Mouse (Mus musculus) lung, embryonic 15.5 days (tissue): Measurements from ENCODE around the gene Nms. TPM values are rescaled to one million over a fixed set of nuclear protein-coding genes. Genes with fewer than 3 reads are reported as not detected.

Experiments used
- ATAC-seq: fragments of 200-750 bp; cut with Nextera tagmentation; 2 replicates; pipeline ENCODE4 v1.8.0; 2017; ENCODE audit warnings: moderate number of reproducible peaks, borderline replicate concordance; ENCODE audit not compliant: low FRiP score, low TSS enrichment; ENCODE audit errors: extremely low read depth
- H3K27ac ChIP-seq: fragments of 300-500 bp; sonication (generic); 2 replicates; pipeline ENCODE4 v1.5.1; 2015; ENCODE audit warnings: moderate library complexity, mild to moderate bottlenecking, inconsistent platforms
- H3K27me3 ChIP-seq: fragments of 300-500 bp; sonication (generic); 2 replicates; pipeline ENCODE4 v1.6.1; 2015; ENCODE audit warnings: inconsistent platforms
- H3K36me3 ChIP-seq: fragments of 300-500 bp; sonication (generic); 2 replicates; pipeline ENCODE4 v1.6.1; 2015; ENCODE audit warnings: inconsistent platforms
- H3K4me1 ChIP-seq: fragments of 300-500 bp; sonication (generic); 2 replicates; pipeline ENCODE4 v1.6.1; 2015; ENCODE audit warnings: inconsistent platforms
- H3K4me2 ChIP-seq: fragments of 300-500 bp; sonication (generic); 2 replicates; pipeline ENCODE4 v1.6.1; 2015; ENCODE audit warnings: inconsistent platforms, mild to moderate bottlenecking, moderate library complexity
- H3K4me3 ChIP-seq: fragments of 300-500 bp; sonication (generic); 2 replicates; pipeline ENCODE4 v1.5.1; 2015; ENCODE audit warnings: mild to moderate bottlenecking, inconsistent platforms
- H3K9ac ChIP-seq: fragments of 300-500 bp; sonication (generic); 2 replicates; pipeline ENCODE4 v1.6.1; 2015; ENCODE audit warnings: inconsistent platforms
- H3K9me3 ChIP-seq: fragments of 300-500 bp; sonication (generic); 2 replicates; pipeline ENCODE4 v1.6.1; 2016; ENCODE audit warnings: inconsistent platforms
- WGBS: fragments of 180-500 bp; shearing (Covaris S2); methylation state at CpG from one replicate; pipeline ENCODE4 v1.1.7; 2015; 5-methylcytosine and 5-hydroxymethylcytosine counted together
- polyA plus RNA-seq: library from polyadenylated mRNA; unstranded; fragments of >200 nt; fragmentation: Nextera tagmentation; extraction: Ambion mirVana; gene quantifications from 2 replicates; pipeline ENCODE4 v1.2.1, GENCODE M21; 2015

Nms gene
- polyA plus RNA-seq, 1 experiment from 2014 or later: not detected

DNA sequence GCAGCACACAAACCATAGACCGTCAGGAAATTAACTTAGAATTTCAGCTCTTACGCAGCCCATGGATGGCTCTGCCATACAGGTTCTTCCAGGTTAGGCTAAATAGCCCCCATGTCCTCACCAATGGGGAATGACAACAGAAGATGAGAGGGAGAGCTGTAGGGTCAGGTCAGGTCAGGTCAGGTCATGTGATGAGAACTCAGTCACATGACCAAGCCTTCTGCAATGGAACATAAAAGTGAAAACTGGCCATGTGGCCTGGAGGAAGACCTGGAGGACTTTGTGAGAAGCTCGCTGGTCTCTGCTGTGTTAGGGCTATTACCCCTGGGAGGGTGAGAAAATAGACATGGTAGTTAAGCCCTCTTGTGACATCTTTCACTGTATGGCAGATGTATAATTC, 17.5 kb downstream of the Nms start:
- Histone ChIP-seq H3K4me1 (no peaks in the 10 kb centered on the region), H3K4me3 (no peak overlapping the region), H3K27ac (no peak overlapping the region), H3K36me3 (no peaks in the 10 kb centered on the region), H3K27me3 (no peaks in the 10 kb centered on the region), H3K9me3 (no peaks in the 10 kb centered on the region), H3K9ac (no peak overlapping the region), H3K4me2 (no peak overlapping the region)
- 88% methylated on average over 3 of the region's 3 CpGs for WGBS
- ATAC-seq: no peak

DNA sequence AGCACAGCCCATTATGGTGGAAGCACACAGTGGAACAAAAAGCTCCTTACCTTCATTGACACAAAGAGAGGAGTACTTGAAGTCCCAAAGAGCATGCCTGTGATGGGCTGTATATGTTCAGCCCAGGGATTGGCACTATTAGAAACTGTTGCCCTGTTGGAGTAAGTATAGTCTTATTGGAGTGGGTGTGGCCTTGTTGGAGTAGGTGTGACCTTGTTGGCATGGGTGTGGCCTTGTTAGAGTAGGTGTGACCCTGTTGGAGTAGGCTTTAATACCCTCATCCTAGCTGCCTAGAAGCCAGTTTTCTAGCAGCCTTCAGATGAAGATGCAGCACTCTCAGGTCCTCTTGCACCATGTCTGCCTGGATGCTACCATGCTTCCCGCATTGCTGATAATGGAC, 30.2 kb downstream of the Nms start:
- no peak overlapping the region for H3K27ac ChIP-seq
- H3K36me3 ChIP-seq: no peaks in the 10 kb centered on the region
- no peak overlapping the region for H3K9ac ChIP-seq
- H3K4me1 ChIP-seq: no peaks in the 10 kb centered on the region
- no peaks in the 10 kb centered on the region for H3K27me3 ChIP-seq
- H3K9me3 ChIP-seq: no peaks in the 10 kb centered on the region
- 90% methylated on average over 1 of the region's 1 CpGs for WGBS
- no peak for ATAC-seq
- no peak overlapping the region for H3K4me3 ChIP-seq
- H3K4me2 ChIP-seq: no peak overlapping the region

DNA sequence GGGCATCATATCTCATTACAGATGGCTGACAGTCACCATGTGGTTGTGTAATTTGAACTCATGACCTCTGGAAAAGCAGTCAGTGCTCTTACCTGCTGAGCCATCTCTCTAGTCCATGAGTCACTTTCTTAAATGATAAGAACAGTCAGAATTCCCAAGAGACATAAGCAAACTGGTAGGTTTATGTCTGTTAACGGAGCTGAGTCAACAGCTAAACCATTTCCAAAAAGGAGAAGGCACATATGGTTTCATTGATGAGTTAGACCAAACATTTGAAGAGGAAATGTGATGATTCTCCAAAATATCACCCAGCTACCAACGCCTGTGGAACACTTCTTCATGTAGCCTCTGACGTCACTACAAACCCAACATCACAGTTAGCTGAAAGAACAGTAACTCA, 32.8 kb downstream of the Nms start:
- Histone ChIP-seq H3K4me3 (no peak overlapping the region), H3K9me3 (no peaks in the 10 kb centered on the region), H3K9ac (no peak overlapping the region), H3K4me2 (no peak overlapping the region), H3K27me3 (no peaks in the 10 kb centered on the region), H3K4me1 (no peaks in the 10 kb centered on the region), H3K27ac (no peak overlapping the region), H3K36me3 (no peaks in the 10 kb centered on the region)
- ATAC-seq: no peak
- 66% methylated on average over 3 of the region's 3 CpGs for WGBS

DNA sequence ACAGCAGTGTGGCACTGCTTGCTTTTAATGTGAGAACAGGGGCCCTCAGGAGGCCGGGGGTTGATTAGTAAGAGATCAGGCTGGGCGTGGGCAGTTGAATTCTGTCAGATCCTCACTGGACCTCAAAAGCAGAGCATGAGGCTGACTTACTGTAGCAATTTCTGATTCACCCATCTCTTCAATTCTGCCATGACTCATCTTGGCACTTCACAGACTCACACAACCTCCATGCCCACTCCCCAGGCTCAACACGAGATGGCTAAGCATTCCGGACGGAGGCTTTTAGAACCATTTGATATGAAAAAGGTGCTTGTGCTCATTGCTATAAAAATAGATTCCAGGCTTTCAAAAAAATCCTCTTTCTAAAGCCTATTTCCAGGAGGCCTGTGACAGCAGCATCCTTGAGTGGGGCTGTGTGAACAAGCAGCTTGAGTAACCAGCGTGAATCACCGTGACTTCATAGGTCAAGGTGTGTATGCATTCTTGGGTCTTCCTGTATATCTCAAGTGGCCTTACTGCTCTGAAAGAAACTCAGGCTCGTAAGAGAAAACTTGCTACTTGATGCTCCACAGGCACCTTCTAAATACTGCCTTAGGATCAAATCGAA, 34.1 kb downstream of the Nms start:
- H3K9ac ChIP-seq: no peak overlapping the region
- H3K4me2 ChIP-seq: no peak overlapping the region
- H3K4me1 ChIP-seq: no peaks in the 10 kb centered on the region
- no peaks in the 10 kb centered on the region for H3K9me3 ChIP-seq
- WGBS: 75% methylated on average over 9 of the region's 9 CpGs
- no peak for ATAC-seq
- no peak overlapping the region for H3K4me3 ChIP-seq
- no peak overlapping the region for H3K27ac ChIP-seq
- no peaks in the 10 kb centered on the region for H3K27me3 ChIP-seq
- no peaks in the 10 kb centered on the region for H3K36me3 ChIP-seq

DNA sequence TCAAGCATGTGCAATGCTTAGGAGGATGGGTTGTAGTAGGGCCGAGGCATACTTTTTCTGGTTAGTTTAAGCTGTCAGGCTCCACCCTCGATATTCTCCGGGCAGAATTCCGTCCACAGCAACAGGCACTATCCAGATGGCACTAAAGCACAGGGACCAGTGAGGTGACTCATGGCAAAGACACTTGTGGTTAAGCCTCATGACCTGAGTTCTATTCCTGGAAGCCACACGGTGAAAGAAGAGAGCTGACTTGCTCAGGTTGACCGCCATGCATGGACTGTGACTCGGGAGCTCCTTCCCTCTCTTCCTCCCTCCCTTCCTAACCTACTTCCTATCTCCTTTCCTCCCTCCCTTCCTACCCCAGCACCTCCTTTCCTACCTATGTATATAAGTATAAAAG, 41.0 kb downstream of the Nms start:
- H3K27ac ChIP-seq: no peak overlapping the region
- WGBS: 82% methylated on average over 7 of the region's 7 CpGs
- no peaks in the 10 kb centered on the region for H3K4me1 ChIP-seq
- no peaks in the 10 kb centered on the region for H3K27me3 ChIP-seq
- ATAC-seq: no peak
- H3K9me3 ChIP-seq: no peaks in the 10 kb centered on the region
- H3K4me2 ChIP-seq: no peak overlapping the region
- H3K9ac ChIP-seq: no peak overlapping the region
- no peak overlapping the region for H3K4me3 ChIP-seq
- no peaks in the 10 kb centered on the region for H3K36me3 ChIP-seq

DNA sequence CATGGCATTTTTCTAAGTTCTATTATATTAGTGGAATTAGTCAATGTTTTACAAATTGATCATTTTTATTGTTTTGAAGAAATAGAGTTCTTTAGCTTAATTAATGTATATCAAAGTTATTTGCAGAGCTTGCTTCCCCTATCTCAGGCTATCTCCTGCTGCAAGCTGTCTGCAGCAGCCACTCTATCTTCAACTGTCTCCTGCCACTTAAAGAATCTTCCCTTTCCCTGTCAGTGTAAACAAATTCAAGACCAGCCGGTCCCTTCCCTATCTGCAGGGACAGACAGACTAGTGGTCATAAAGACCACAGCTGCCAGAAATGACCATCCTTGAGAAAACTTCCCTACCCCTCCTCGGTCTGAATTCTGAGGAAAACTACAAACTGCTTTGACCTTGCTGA, 44.9 kb downstream of the Nms start:
- ATAC-seq: no peak
- H3K27ac ChIP-seq: no peak overlapping the region
- 18% methylated on average over 2 of the region's 2 CpGs for WGBS
- no peaks in the 10 kb centered on the region for H3K36me3 ChIP-seq
- no peak overlapping the region for H3K4me3 ChIP-seq
- H3K4me2 ChIP-seq: no peak overlapping the region
- peaks cover 10% of the 10 kb centered on the region for H3K4me1 ChIP-seq
- H3K27me3 ChIP-seq: no peaks in the 10 kb centered on the region
- H3K9me3 ChIP-seq: no peaks in the 10 kb centered on the region
- no peak overlapping the region for H3K9ac ChIP-seq

DNA sequence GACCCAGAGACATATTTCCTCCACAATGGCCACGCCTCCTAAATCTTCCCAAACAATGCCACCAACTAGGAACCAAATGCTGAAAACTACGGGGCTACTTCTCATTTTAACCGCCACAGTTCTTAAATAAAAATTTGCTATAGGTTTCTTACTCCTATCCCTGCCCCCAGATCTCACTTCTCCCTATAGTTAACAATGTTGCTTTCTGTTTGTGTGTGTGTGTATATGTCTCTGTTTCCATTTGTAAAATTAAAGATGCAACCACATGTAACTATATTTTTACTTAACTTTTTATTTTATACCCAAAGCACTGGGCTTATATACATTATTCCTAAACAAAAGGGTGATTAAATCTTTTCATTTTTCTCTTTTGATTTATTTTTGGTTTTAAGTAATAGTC, 46.4 kb downstream of the Nms start, which contains the start of gene Pdcl3:
Pdcl3 (plus strand) TSS at position 301 of the 400 bp plus-strand sequence.
- Histone ChIP-seq H3K9me3 (no peaks in the 10 kb centered on the region), H3K36me3 (no peaks in the 10 kb centered on the region), H3K27ac (no peak within 1 kb of the TSS), H3K27me3 (no peaks in the 10 kb centered on the region), H3K4me2 (no peak within 1 kb of the TSS), H3K9ac (no peak within 1 kb of the TSS), H3K4me1 (peaks cover 15% of the 10 kb centered on the region), H3K4me3 (no peak within 1 kb of the TSS)
- no peak for ATAC-seq
- 76% methylated on average over 3 of the region's 3 CpGs for WGBS

DNA sequence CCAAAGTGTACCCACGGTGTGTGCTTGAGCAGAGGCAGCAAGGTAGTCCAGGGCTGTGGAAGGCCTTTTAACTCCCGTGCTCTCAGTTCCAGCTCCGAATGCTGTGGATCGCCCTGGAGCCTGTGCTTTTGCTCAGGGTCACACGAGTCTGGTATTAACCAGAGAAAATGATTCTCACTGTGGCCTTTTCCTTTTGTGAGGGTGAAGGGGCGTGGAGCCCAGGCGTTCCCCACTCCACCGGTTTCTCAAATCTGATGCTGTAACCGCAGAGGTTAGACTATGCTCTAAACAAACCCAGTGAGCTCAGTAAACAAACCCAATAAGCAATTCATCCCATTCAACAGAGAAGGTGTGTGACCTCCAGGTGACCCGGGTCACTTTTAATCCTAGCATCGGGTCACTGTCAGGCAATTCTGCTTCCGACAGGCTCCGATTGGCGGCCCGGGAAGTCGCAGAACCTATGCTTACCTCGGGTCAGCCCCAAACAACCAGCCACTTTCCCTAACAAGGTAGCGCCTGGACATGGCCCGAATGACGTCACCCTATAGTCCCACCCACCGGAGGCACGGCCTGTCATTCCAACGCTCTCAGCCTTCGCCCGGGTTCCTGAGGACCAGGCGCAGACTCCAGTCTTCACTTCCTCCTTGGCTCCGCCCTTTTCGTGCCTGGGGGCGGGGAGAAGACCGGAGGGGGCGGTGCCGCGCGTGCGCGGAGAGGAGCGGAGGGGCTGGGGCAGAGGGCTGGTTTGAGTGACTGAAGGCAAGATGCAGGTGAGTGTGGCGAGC, 48.3 kb downstream of the Nms start:
- Histone ChIP-seq H3K27ac (peak overlapping the region; percentile 85), H3K4me1 (peaks cover 15% of the 10 kb centered on the region), H3K9ac (peak overlapping the region; percentile 68), H3K9me3 (no peaks in the 10 kb centered on the region), H3K4me2 (peak overlapping the region; percentile 73), H3K27me3 (no peaks in the 10 kb centered on the region), H3K4me3 (peak overlapping the region; percentile 71), H3K36me3 (peaks cover 8% of the 10 kb centered on the region; the same call in 1 of the 2 replicates)
- peak; percentile 99 for ATAC-seq
- 3% methylated on average over 38 of the region's 38 CpGs for WGBS

DNA sequence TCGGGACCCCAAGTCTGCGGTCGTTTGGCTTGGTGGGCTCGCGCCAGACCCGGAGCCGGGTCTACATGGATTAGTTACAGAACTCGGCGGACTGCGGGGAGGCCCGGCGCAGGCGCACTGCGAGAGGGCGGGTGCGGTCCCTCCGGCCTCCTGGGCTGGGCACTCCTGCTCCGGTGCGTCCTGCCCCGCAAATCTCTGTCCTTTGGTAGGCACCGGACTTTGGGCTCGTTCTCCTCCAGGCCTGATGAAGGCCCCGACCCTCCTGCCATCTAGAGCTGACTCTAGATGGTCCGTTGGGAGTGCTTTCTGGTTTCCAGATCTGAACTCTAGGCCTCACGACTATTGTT, 48.9 kb downstream of the Nms start:
- no peaks in the 10 kb centered on the region for H3K27me3 ChIP-seq
- H3K9me3 ChIP-seq: no peaks in the 10 kb centered on the region
- peaks cover 15% of the 10 kb centered on the region for H3K4me1 ChIP-seq
- under 1% methylated on average over 25 of the region's 25 CpGs for WGBS
- peak overlapping the region; percentile 68 for H3K9ac ChIP-seq
- H3K27ac ChIP-seq: peak overlapping the region; percentile 85
- H3K4me3 ChIP-seq: peak overlapping the region; percentile 71
- H3K36me3 ChIP-seq: peaks cover 8% of the 10 kb centered on the region
- peak overlapping the region; percentile 73 for H3K4me2 ChIP-seq
- peak; percentile 90 for ATAC-seq

DNA sequence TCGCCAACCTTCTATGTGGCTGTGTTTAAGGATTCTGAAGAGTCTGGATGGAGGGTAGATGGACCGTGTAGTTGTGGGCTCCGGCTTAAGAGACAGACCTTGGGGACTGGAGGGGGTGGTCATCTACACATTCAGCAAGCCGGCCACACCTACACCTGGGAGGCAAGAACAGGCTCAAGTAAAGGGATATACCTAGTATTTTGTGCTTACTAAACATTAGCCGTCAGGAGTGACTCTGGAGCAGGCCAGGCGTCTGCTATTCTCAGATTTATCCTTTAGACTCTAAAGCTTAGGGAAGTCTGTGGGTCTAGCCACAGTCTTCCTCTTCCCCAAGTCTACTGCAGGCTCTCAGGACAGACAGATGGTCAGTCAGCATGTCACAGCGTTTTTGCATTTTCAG, 49.4 kb downstream of the Nms start:
- Histone ChIP-seq H3K27ac (peak overlapping the region; percentile 11; the same call in 1 of the 2 replicates), H3K27me3 (no peaks in the 10 kb centered on the region), H3K4me3 (peak overlapping the region; percentile 71), H3K9me3 (no peaks in the 10 kb centered on the region), H3K4me1 (peaks cover 15% of the 10 kb centered on the region), H3K4me2 (peak overlapping the region; percentile 73), H3K9ac (peak overlapping the region; percentile 68), H3K36me3 (peaks cover 13% of the 10 kb centered on the region)
- ATAC-seq: no peak
- WGBS: 14% methylated on average over 7 of the region's 7 CpGs

DNA sequence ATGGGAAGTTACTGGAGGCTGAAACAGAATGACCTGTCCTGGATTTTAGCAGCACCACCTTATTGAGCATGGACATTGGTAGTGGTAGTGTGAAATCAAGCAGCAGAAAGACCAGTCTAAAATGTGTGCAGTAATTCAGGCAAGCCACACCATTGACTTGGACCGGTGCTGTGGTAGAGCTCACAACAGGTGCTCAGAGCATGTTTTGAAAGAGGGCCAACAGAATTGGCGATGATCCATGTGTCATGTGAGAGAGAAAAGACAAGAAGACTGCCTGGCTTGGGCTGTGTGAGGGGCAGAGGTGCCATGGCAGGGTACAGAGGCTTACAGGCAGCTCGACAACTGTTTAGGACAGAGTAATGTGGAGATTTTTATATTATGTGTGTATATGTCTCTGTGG, 53.4 kb downstream of the Nms start:
- WGBS: 85% methylated on average over 3 of the region's 3 CpGs
- H3K4me3 ChIP-seq: no peak overlapping the region
- no peak overlapping the region for H3K4me2 ChIP-seq
- H3K4me1 ChIP-seq: peaks cover 11% of the 10 kb centered on the region
- no peak overlapping the region for H3K9ac ChIP-seq
- ATAC-seq: no peak
- no peak overlapping the region for H3K27ac ChIP-seq
- H3K9me3 ChIP-seq: no peaks in the 10 kb centered on the region
- H3K27me3 ChIP-seq: no peaks in the 10 kb centered on the region
- H3K36me3 ChIP-seq: peaks cover 45% of the 10 kb centered on the region
